Mouse (Mus musculus): ENCODE results near the gene Nus1.

DNA sequence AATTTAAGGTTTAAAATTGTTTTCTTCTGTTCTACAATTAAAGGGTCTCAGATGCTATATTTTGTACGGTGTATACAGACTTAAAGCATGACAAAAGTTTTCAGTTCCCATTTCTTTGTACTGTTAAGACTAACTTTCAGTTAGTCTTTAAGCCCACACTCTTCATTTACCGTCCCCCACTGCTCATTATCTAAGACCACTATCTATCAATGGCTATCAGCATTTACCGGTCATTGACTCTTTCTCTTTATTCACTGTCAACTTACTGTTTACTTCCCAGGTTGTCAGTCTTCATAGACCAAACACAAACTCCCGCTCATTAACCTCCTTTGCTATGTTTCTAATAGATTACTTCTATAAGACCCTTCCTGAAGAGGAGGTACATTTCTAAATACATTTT is 30.2 kb upstream of the Nus1 start:
- no peak for TF ChIP-seq CTCF (IDR thresholded peaks at IDR 0.05; ENCODE audit: low read depth, low read length)
- TF ChIP-seq POLR2A (IDR thresholded peaks at IDR 0.05; ENCODE audit: extremely low read depth, insufficient read depth, low read length) = no peak
